Mouse (Mus musculus) frontal cortex, adult (tissue): ENCODE measurements around the gene Chchd2.
"Not testable (repeated sequence)": the region's sequence is repeated elsewhere in the genome, so short reads cannot be mapped to it uniquely, and the experiment has no call there.

ENCODE experiments used
- ATAC-seq: cut with Nextera tagmentation; 2 replicates; pipeline ENCODE4 v1.9.2; 2017; ENCODE audit warnings: mild to moderate bottlenecking, moderate library complexity, mixed read lengths; ENCODE audit not compliant: low TSS enrichment

The Chchd2 gene

DNA sequence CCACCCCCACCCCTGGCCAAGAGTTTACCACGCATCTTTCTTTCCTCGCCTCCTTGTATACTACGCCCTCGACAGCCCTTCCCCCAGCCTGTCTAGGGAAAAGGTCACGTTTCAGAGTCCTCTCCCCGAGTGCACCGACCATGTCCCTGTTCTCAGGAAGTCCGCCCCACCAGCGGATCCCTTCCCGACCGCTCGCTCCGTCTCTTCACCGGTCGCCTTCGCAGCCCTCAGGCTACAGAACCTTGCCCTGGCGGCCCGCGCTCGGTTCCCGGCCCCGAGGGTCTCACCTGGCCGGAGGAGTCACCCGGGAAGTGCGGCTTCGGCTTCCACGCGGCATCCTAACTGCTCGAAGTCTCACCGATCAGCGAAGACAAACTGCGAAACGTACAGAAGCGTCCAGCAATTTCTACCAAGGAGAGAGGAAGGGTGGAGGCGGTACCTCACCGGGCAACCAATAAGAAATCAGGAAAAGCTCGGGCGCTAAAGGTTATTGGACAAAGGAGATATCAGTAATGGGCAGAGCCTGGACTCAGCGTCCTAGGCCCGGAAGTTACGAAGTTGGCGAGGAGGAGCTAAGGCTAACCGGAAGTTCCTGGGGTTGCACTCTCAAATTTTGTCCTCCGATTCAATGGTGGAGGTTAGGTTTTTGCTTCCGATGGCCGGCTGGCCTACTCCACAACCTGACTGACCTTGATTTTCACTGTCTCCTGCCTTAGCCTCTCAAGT lies at the start of gene Chchd2:
TSS of gene Chchd2 (minus strand) at position 560 of the 726 bp plus-strand sequence.
- ATAC-seq: peak; percentile 100

DNA sequence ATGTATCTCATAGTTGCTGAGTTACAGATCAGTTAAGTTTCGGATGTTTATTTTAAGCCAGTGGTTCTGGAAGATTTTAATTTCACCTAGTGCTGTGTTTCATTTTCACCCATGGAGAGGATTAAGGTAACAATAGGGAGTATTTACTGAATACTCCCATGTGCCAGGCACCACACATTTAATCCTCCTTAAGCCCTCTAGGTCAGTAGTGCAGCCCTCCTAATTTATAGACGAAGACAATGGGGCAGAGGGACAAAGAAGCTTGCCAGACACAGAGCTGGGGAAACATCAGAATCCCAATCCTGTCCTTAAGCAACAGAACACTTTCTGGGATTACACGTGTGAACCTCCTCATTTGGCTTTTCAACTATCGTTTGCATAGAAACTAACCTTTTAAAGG lies 49.7 kb upstream of the Chchd2 start:
- ATAC-seq: no peak

- no peak for ATAC-seq
Observed at GRCm38 (mm10) chr5:129929924-129930855, 42.9 kb upstream of the Chchd2 start.

GRCm38 (mm10) chr5:129925933-129926332 lies 38.7 kb upstream of the Chchd2 start:
- ATAC-seq: no peak

GRCm38 (mm10) chr5:129924820-129925452 lies 37.7 kb upstream of the Chchd2 start:
- no peak for ATAC-seq

DNA sequence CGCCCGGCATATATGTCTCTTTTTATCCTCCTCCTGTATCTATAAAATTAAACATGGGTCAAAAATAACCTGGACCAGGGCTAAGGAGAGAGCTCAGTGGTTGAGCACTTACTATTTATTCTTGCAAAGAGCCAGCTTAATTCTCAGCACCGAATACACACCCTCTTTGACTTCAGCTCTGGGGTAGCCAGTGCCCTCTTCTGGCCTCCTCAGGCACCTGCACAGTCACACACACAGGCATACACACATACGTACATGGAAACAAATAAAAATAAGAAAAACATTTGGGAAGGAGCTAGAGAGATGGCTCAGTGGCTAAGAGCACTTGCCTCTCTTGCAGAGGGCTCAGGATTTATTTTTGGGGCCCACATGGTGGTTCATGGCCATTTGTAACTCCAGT lies 34.7 kb upstream of the Chchd2 start:
- ATAC-seq: no peak

- ATAC-seq: no peak
Observed at GRCm38 (mm10) chr5:129919320-129919719, 32.0 kb upstream of the Chchd2 start.

DNA sequence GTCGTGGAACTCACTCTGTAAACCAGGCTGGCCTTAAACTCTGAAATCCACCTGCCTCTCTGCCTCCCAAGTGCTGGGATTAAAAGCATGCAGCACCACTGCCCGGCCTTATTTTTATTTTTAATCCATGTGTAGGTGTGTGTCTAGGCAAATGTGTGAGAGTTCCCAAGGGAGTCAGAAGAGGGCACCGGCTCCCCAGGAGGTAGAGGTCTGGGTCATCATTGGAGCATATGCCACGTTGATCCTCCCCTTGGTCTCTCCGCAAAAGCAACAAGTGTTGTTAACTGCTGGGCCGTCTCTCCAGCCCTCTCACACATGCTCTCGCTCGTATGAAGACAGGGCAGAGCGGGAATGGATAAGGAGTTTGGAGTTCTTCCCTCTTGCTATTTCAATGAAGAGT lies 31.5 kb upstream of the Chchd2 start:
- ATAC-seq: no peak

- no peak for ATAC-seq
Observed at GRCm38 (mm10) chr5:129918065-129918651, 30.9 kb upstream of the Chchd2 start.

DNA sequence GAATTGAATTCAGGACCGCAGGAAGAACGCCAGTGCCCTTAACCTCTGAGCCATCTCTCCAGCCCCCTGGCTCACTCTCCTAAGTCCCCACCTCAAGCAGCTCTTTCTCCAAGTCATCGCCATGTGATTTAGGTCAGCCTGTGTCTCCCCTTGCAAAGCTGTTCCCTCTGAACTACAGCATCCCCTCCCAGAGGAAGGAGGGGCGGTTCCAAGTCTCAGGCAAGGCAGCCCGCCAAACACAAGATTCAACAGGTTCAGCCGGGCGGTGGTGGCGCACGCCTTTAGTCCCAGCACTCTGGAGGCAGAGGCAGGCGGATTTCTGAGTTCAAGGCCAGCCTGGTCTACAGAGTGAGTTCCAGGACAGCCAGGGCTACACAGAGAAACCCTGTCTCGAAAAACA lies 28.2 kb upstream of the Chchd2 start:
- not testable (repeated sequence) for ATAC-seq

GRCm38 (mm10) chr5:129914024-129914423 lies 26.8 kb upstream of the Chchd2 start:
- ATAC-seq: no peak; the same call in 1 of the 2 replicates

- no peak for ATAC-seq
Observed at GRCm38 (mm10) chr5:129909591-129909990, 22.3 kb upstream of the Chchd2 start.

DNA sequence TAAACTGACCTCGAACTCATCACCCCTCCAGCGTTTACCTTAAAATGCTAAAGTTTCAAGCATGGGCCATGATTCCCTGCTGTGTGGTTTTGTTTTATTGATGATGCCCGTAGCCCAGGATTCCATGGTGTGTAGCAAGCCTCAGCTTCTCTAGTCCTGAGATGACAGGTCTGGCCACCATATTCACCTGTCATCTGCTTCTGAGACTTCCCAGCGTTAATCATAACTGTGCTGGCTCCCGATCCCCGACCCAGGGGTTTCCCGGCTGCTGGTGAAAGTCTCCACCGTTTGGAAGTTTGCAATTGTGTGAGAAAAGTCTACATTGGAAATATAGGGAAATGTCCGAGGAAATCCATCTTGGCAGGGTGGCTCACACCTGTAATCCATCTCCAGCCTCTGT lies 21.9 kb upstream of the Chchd2 start:
- no peak for ATAC-seq

GRCm38 (mm10) chr5:129908242-129908965 lies 21.1 kb upstream of the Chchd2 start, which contains the start of gene Nupr1l:
Gene Nupr1l (plus strand): TSS chr5:129908540.
- ATAC-seq: peak; percentile 97

- no peak for ATAC-seq
Observed at GRCm38 (mm10) chr5:129907775-129908174, 20.5 kb upstream of the Chchd2 start.

DNA sequence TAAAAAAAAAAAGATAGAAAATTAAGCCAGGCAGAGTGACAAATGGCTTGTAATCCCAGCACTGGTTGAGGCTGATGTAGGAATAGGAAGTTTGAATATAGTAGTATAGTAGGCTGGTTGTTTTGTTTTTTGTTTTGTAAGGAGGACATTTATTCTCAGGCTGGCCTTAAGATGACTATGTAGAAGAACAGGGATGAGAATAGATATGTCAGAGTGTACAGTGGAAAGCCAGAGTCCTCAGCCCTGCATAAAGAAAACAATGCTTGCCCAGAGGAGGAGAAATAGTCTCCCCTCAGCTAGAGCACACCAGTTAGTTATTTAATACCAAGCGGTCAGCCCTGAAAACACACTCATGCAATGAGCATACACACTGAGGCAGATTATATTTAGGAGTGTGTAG lies 11.2 kb upstream of the Chchd2 start, which contains the start of gene Phkg1:
TSS of gene Phkg1 (minus strand) at position 101 of the 400 bp plus-strand sequence.
- ATAC-seq: no peak

- peak; percentile 100 for ATAC-seq
Observed at GRCm38 (mm10) chr5:129895198-129896088, 8.2 kb upstream of the Chchd2 start, which contains the start of gene Zbed5. Gene Zbed5 (plus strand): TSS chr5:129895723.

- not testable (repeated sequence) for ATAC-seq
Observed at GRCm38 (mm10) chr5:129890390-129890789, 3.1 kb upstream of the Chchd2 start.

DNA sequence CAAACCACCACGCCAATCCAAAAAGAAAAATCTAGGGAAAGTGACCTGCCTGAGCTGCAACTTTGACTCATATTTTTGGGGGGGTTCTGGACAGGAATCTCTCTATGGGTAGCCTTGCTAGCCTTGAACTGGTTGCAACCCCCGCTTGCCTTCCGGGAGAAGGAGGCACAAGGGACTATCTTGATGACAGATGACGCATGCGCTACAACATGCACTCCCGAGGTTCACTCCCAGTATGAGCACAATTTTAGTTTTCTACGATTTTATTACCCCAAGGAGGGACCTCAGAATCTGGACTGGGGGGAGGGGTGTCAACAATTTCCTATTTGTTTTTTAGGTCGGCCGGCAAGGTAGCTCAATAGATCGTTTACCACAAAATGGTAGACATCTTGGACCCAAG lies 999 bp downstream of the Chchd2 start:
- no peak for ATAC-seq

GRCm38 (mm10) chr5:129879888-129880287 lies 7.4 kb downstream of the Chchd2 start:
- no peak for ATAC-seq
